Mouse (Mus musculus): ENCODE results near the gene Uqcc2.

The Uqcc2 gene

GRCm38 (mm10) chr17:27123103-27123502 is 10.6 kb downstream of the Uqcc2 start:
- Histone ChIP-seq H3K27me3 (ENCODE audit: control insufficient read depth, insufficient read depth, low read length, poor library complexity, severe bottlenecking) (no peaks in the 10 kb centered on the region), H3K36me3 (ENCODE audit: control insufficient read depth, insufficient read depth, low read length, poor library complexity, severe bottlenecking) (peaks cover 9% of the 10 kb centered on the region)
- no peak for DNase-seq (ENCODE audit: low read depth, low spot score)

- DNase-seq (ENCODE audit: low read depth, low spot score): no peak
- no peaks in the 10 kb centered on the region for H3K27me3 ChIP-seq (ENCODE audit: control insufficient read depth, insufficient read depth, low read length, poor library complexity, severe bottlenecking)
- peaks cover 12% of the 10 kb centered on the region for H3K36me3 ChIP-seq (ENCODE audit: control insufficient read depth, insufficient read depth, low read length, poor library complexity, severe bottlenecking)
These were observed 11.0 kb downstream of the Uqcc2 start for GRCm38 (mm10) chr17:27122701-27123100.

- DNase-seq (ENCODE audit: low read depth, low spot score): no peak
- H3K36me3 ChIP-seq (ENCODE audit: control insufficient read depth, insufficient read depth, low read length, poor library complexity, severe bottlenecking): peaks cover 12% of the 10 kb centered on the region
- H3K27me3 ChIP-seq (ENCODE audit: control insufficient read depth, insufficient read depth, low read length, poor library complexity, severe bottlenecking): no peaks in the 10 kb centered on the region
These were observed 11.9 kb downstream of the Uqcc2 start for GRCm38 (mm10) chr17:27121781-27122180.

GRCm38 (mm10) chr17:27121266-27121665 is 12.4 kb downstream of the Uqcc2 start:
- no peak for DNase-seq (ENCODE audit: low read depth, low spot score)
- no peaks in the 10 kb centered on the region for H3K27me3 ChIP-seq (ENCODE audit: control insufficient read depth, insufficient read depth, low read length, poor library complexity, severe bottlenecking)
- peaks cover 15% of the 10 kb centered on the region for H3K36me3 ChIP-seq (ENCODE audit: control insufficient read depth, insufficient read depth, low read length, poor library complexity, severe bottlenecking)

GRCm38 (mm10) chr17:27120561-27121024 is 13.1 kb downstream of the Uqcc2 start:
- Histone ChIP-seq H3K36me3 (ENCODE audit: control insufficient read depth, insufficient read depth, low read length, poor library complexity, severe bottlenecking) (peaks cover 16% of the 10 kb centered on the region), H3K27me3 (ENCODE audit: control insufficient read depth, insufficient read depth, low read length, poor library complexity, severe bottlenecking) (no peaks in the 10 kb centered on the region)
- DNase-seq (ENCODE audit: low read depth, low spot score): peak; percentile 39

- no peaks in the 10 kb centered on the region for H3K27me3 ChIP-seq (ENCODE audit: control insufficient read depth, insufficient read depth, low read length, poor library complexity, severe bottlenecking)
- DNase-seq (ENCODE audit: low read depth, low spot score): no peak
- peaks cover 21% of the 10 kb centered on the region for H3K36me3 ChIP-seq (ENCODE audit: control insufficient read depth, insufficient read depth, low read length, poor library complexity, severe bottlenecking)
These were observed 13.8 kb downstream of the Uqcc2 start for GRCm38 (mm10) chr17:27119954-27120353.

GRCm38 (mm10) chr17:27119540-27119895 is 14.2 kb downstream of the Uqcc2 start:
- peaks cover 21% of the 10 kb centered on the region for H3K36me3 ChIP-seq (ENCODE audit: control insufficient read depth, insufficient read depth, low read length, poor library complexity, severe bottlenecking)
- no peak for DNase-seq (ENCODE audit: low read depth, low spot score)
- no peaks in the 10 kb centered on the region for H3K27me3 ChIP-seq (ENCODE audit: control insufficient read depth, insufficient read depth, low read length, poor library complexity, severe bottlenecking)

- Histone ChIP-seq H3K27me3 (ENCODE audit: control insufficient read depth, insufficient read depth, low read length, poor library complexity, severe bottlenecking) (no peaks in the 10 kb centered on the region), H3K36me3 (ENCODE audit: control insufficient read depth, insufficient read depth, low read length, poor library complexity, severe bottlenecking) (peaks cover 22% of the 10 kb centered on the region)
- peak; percentile 53 for DNase-seq (ENCODE audit: low read depth, low spot score)
These were observed 14.8 kb downstream of the Uqcc2 start for GRCm38 (mm10) chr17:27118676-27119539.

GRCm38 (mm10) chr17:27110072-27110471 is 23.6 kb downstream of the Uqcc2 start:
- Histone ChIP-seq H3K27me3 (ENCODE audit: control insufficient read depth, insufficient read depth, low read length, poor library complexity, severe bottlenecking) (no peaks in the 10 kb centered on the region), H3K36me3 (ENCODE audit: control insufficient read depth, insufficient read depth, low read length, poor library complexity, severe bottlenecking) (peaks cover 23% of the 10 kb centered on the region)
- no peak for DNase-seq (ENCODE audit: low read depth, low spot score)

- no peak for DNase-seq (ENCODE audit: low read depth, low spot score)
- H3K36me3 ChIP-seq (ENCODE audit: control insufficient read depth, insufficient read depth, low read length, poor library complexity, severe bottlenecking): peaks cover 24% of the 10 kb centered on the region
- H3K27me3 ChIP-seq (ENCODE audit: control insufficient read depth, insufficient read depth, low read length, poor library complexity, severe bottlenecking): no peaks in the 10 kb centered on the region
These were observed 25.8 kb downstream of the Uqcc2 start for GRCm38 (mm10) chr17:27107936-27108335.

- peak; percentile 71 for DNase-seq (ENCODE audit: low read depth, low spot score)
- H3K36me3 ChIP-seq (ENCODE audit: control insufficient read depth, insufficient read depth, low read length, poor library complexity, severe bottlenecking): peaks cover 27% of the 10 kb centered on the region
- no peaks in the 10 kb centered on the region for H3K27me3 ChIP-seq (ENCODE audit: control insufficient read depth, insufficient read depth, low read length, poor library complexity, severe bottlenecking)
These were observed 27.0 kb downstream of the Uqcc2 start for GRCm38 (mm10) chr17:27106745-27107144.

- peaks cover 23% of the 10 kb centered on the region for H3K36me3 ChIP-seq (ENCODE audit: control insufficient read depth, insufficient read depth, low read length, poor library complexity, severe bottlenecking)
- DNase-seq (ENCODE audit: low read depth, low spot score): peak; percentile 40
- H3K27me3 ChIP-seq (ENCODE audit: control insufficient read depth, insufficient read depth, low read length, poor library complexity, severe bottlenecking): no peaks in the 10 kb centered on the region
These were observed 27.8 kb downstream of the Uqcc2 start for GRCm38 (mm10) chr17:27105698-27106470.

- DNase-seq (ENCODE audit: low read depth, low spot score): no peak
- H3K27me3 ChIP-seq (ENCODE audit: control insufficient read depth, insufficient read depth, low read length, poor library complexity, severe bottlenecking): no peaks in the 10 kb centered on the region
- peaks cover 25% of the 10 kb centered on the region for H3K36me3 ChIP-seq (ENCODE audit: control insufficient read depth, insufficient read depth, low read length, poor library complexity, severe bottlenecking)
These were observed 32.0 kb downstream of the Uqcc2 start for GRCm38 (mm10) chr17:27101675-27102074.

- DNase-seq (ENCODE audit: low read depth, low spot score): no peak
- Histone ChIP-seq H3K27me3 (ENCODE audit: control insufficient read depth, insufficient read depth, low read length, poor library complexity, severe bottlenecking) (no peaks in the 10 kb centered on the region), H3K36me3 (ENCODE audit: control insufficient read depth, insufficient read depth, low read length, poor library complexity, severe bottlenecking) (peaks cover 24% of the 10 kb centered on the region)
These were observed 38.0 kb downstream of the Uqcc2 start for GRCm38 (mm10) chr17:27095690-27096089.

GRCm38 (mm10) chr17:27090068-27090467 is 43.6 kb downstream of the Uqcc2 start:
- H3K27me3 ChIP-seq (ENCODE audit: control insufficient read depth, insufficient read depth, low read length, poor library complexity, severe bottlenecking): no peaks in the 10 kb centered on the region
- peaks cover 33% of the 10 kb centered on the region for H3K36me3 ChIP-seq (ENCODE audit: control insufficient read depth, insufficient read depth, low read length, poor library complexity, severe bottlenecking)
- DNase-seq (ENCODE audit: low read depth, low spot score): no peak
